Mouse (Mus musculus): ENCODE results near the gene Hip1r.

The Hip1r gene

GRCm38 (mm10) chr5:123995388-123995787, 22.0 kb downstream of the Hip1r start:
- in situ Hi-C loops (cut with MboI; ENCODE audit: low sequenced_read_pairs): no loop called here

DNA sequence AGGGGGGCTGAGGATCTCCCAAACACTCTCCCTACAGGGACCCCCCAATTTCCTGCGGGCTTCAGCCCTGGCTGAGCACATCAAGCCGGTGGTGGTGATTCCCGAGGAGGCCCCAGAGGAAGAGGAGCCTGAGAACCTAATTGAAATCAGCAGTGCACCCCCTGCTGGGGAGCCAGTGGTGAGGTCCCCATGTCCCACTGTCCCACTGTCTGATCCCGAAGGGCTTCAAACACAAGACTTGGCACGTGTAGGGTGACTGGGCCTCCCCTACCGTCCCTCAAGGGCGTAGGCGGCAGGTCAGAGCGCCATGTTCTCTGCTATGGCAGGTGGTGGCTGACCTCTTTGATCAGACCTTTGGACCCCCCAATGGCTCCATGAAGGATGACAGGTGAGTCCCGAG, 22.8 kb downstream of the Hip1r start:
- in situ Hi-C loops (cut with MboI; ENCODE audit: low sequenced_read_pairs): no loop called here

GRCm38 (mm10) chr5:123996695-123997094, 23.3 kb downstream of the Hip1r start:
- in situ Hi-C loops (cut with MboI; ENCODE audit: low sequenced_read_pairs): no loop called here

- in situ Hi-C loops (cut with MboI; ENCODE audit: low sequenced_read_pairs): no loop called here
Observed at GRCm38 (mm10) chr5:123997211-123997751, 23.9 kb downstream of the Hip1r start.

- in situ Hi-C loops (cut with MboI; ENCODE audit: low sequenced_read_pairs): no loop called here
Observed at GRCm38 (mm10) chr5:123997811-123998210, 24.4 kb downstream of the Hip1r start.

DNA sequence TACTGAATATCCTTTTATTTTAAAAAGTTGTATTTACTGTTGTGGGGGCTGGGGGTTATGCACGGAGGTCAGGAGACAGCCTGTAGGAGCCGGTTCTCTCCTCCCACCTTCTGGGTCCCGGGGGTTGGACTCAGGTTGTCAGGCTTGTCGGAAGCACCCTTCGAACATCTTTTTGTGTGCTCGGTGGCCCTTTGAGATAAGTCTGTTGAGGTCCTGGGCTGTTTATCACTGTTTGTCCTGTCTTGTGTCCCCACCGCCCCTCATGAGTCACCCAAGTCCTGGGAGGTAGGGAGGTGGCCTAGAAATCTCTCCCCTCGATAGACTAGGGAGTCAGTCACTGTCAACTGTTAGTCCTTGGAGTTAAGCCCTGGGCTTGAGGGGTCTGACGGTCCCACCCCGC, 24.9 kb downstream of the Hip1r start:
- in situ Hi-C loops (cut with MboI; ENCODE audit: low sequenced_read_pairs): no loop called here

DNA sequence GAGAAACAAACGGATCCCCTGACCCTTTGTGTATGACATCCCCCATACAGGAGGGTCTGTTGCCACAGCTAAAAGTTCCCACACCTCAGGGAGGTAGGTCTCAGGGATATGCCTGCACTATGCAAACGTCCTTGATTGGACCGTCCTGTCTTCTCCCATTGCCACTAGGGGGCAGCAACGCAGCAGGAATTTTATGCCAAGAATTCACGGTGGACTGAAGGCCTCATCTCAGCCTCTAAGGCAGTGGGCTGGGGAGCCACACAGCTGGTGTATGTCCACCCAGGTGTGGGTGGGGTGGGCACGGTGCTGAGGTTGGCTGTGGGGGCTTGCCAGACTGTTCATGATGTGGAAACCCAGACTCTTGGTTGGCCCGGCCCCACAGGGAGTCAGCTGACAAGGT, 27.4 kb downstream of the Hip1r start:
- in situ Hi-C loops (cut with MboI; ENCODE audit: low sequenced_read_pairs): loop anchor here (5.0 kb wide), 1 partner anchor 81 kb away; no protein-coding TSS in a partner anchor

GRCm38 (mm10) chr5:124001274-124001673, 27.8 kb downstream of the Hip1r start:
- in situ Hi-C loops (cut with MboI; ENCODE audit: low sequenced_read_pairs): loop anchor here (5.0 kb wide), 1 partner anchor 81 kb away; no protein-coding TSS in a partner anchor

GRCm38 (mm10) chr5:124002876-124003275, 29.4 kb downstream of the Hip1r start:
- in situ Hi-C loops (cut with MboI; ENCODE audit: low sequenced_read_pairs): loop anchor here (5.0 kb wide), 1 partner anchor 79 kb away; no protein-coding TSS in a partner anchor

GRCm38 (mm10) chr5:124003375-124003774, 29.9 kb downstream of the Hip1r start:
- in situ Hi-C loops (cut with MboI; ENCODE audit: low sequenced_read_pairs): loop anchor here (5.0 kb wide), 1 partner anchor 79 kb away; no protein-coding TSS in a partner anchor

- in situ Hi-C loops (cut with MboI; ENCODE audit: low sequenced_read_pairs): loop anchor here (5.0 kb wide), 1 partner anchor 78 kb away; no protein-coding TSS in a partner anchor
Observed at GRCm38 (mm10) chr5:124004356-124005150, 31.1 kb downstream of the Hip1r start.

GRCm38 (mm10) chr5:124005151-124005500, 31.7 kb downstream of the Hip1r start:
- in situ Hi-C loops (cut with MboI; ENCODE audit: low sequenced_read_pairs): no loop called here

DNA sequence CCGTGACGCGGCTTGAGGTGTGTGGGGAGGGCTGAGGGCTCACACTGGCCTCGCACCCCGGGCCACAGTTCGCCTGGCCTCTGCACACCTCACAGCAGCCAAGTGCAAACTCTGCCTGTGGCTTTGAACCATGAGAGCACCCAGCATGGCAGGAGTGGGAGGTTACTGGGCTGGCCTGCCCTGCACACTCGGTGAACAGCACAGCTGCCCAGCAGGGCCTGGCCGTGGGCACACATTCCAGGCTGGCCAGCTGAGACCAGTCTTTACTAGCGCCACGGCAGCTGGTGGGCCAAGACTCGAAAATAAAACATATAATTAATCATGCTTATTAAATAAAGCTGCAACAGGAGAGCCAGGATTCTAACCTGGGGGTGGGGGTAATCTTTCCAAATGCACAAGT, 32.2 kb downstream of the Hip1r start:
- in situ Hi-C loops (cut with MboI; ENCODE audit: low sequenced_read_pairs): no loop called here

DNA sequence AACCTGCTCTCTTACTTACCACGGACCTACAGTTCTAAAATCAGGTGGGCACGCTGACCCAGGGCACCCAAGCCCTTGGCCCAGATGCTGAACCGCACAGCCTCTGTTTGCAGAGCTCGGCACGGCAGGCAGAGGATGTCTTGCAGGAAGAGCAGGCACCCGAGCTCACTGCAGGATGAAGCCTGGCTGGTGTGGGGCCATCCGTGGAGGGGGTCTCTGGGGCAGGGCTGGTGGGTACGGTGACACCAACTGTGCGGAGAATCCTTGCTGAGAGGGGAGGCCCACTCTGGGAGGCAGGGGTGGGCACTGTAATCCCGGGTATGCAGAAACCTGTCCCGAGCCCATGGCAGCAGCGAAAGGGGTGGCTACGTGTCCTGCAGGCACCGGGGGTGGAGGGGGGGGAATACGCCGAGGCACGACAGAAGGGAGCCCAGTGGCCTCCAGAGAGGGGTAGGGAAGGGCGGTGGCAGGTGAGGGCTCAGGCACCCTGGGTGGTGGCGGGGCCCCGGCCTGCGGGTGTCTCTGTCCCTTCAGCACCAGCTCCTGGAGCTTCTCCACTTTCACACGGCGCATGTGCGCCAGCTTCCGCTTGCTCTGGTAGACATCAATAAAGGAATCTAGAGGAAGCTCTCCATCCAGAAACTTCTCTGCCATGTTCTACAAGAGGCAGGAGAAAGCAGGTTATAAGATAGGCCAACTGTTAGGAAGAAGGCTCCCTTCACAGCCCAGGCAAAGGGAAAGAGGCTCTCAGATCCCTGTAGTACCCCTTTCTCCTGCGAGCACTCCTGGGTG, 32.9 kb downstream of the Hip1r start:
- in situ Hi-C loops (cut with MboI; ENCODE audit: low sequenced_read_pairs): no loop called here

DNA sequence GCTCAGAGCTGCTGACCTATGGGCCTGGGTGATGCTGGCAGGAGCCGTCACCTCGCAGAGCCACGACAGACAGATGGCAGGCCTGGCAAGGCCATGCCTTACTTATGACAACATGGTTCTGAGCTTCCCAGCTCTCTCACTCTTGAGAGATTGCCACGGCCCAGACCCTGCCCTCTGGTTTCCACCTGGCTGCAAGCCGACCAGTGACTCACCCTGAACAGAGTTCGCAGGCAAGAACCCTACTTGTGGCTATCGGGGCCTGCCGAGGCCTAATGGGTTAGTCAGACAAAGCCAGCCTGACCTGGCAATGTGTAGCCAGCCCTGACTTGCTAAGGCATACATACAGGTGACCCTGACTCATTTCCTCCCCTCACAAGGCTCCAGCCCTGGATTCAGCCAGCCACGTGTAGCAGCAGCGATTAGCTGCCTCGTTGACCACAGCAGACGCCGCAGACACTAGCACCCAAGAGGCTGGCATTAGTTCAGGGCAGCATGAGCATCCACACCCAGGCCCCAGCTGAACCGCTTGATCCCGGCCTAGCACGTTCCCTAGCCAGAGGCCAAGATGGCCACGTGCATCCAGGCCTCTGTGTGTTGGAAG, 33.6 kb downstream of the Hip1r start:
- in situ Hi-C loops (cut with MboI; ENCODE audit: low sequenced_read_pairs): no loop called here

DNA sequence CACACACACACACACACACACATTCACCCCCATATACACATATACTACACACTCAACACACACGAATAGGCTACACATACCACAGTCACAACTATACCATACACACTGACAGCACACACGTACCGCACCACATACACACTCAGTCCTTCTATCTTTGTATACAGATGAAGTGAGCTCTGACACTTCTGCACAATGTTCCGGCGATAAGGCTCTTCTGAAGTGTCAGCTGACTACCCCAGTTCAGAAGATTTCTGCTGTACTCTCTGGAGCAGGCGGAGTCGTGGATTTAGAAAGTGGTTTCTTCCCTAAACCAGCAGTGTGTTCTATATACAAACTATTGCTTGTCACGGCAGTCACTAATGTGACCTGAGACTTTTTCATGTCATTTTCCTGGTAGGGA, 36.6 kb downstream of the Hip1r start:
- in situ Hi-C loops (cut with MboI; ENCODE audit: low sequenced_read_pairs): no loop called here

GRCm38 (mm10) chr5:124010910-124011655, 37.7 kb downstream of the Hip1r start:
- in situ Hi-C loops (cut with MboI; ENCODE audit: low sequenced_read_pairs): no loop called here

- in situ Hi-C loops (cut with MboI; ENCODE audit: low sequenced_read_pairs): no loop called here
Observed at GRCm38 (mm10) chr5:124011927-124012326, 38.5 kb downstream of the Hip1r start.

DNA sequence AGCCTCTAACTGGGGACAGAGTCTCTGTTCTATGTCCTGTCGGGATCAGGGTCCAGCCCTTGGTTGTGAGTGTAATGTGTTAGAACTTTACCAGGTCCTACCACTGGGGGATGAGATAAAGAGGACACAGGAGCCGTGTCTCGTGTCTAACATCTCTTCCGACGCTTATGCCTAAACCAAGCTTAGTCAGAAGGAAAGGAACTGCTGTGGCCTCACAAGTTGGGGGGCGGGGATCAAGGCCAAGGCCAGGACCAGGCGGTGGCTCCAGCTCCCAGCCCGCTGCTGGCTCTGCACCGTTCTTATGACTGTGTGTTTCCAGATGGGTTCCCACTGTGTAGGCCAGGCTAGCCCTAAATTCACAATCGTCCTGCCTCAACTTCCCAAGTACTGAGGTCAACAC, 39.5 kb downstream of the Hip1r start:
- in situ Hi-C loops (cut with MboI; ENCODE audit: low sequenced_read_pairs): no loop called here

- in situ Hi-C loops (cut with MboI; ENCODE audit: low sequenced_read_pairs): no loop called here
Observed at GRCm38 (mm10) chr5:124013747-124014146, 40.3 kb downstream of the Hip1r start.

All from CH12F3 (cell line).